Mouse (Mus musculus) intestine, embryonic 15.5 days (tissue): ENCODE measurements around the gene Srcin1. TPM values are rescaled to one million over a fixed set of nuclear protein-coding genes. Genes with fewer than 3 reads are reported as not detected.

Experiments used
- ATAC-seq: fragments of 200-750 bp; cut with Nextera tagmentation; 2 replicates; pipeline ENCODE4 v1.8.0; 2017; ENCODE audit warnings: moderate TSS enrichment, moderate library complexity
- H3K27ac ChIP-seq: fragments of 300-500 bp; sonication (generic); 2 replicates; pipeline ENCODE4 v1.5.1; 2015; ENCODE audit warnings: mild to moderate bottlenecking, inconsistent platforms
- H3K27me3 ChIP-seq: fragments of 300-500 bp; sonication (generic); replicated peaks from 2 replicates; pipeline ENCODE4 v1.6.1; 2015; ENCODE audit warnings: inconsistent platforms
- H3K36me3 ChIP-seq: fragments of 300-500 bp; sonication (generic); 2 replicates; pipeline ENCODE4 v1.6.1; 2015; ENCODE audit warnings: inconsistent platforms
- H3K4me1 ChIP-seq: fragments of 300-500 bp; sonication (generic); replicated peaks from 2 replicates; pipeline ENCODE4 v1.6.1; 2015; ENCODE audit warnings: inconsistent platforms
- H3K4me2 ChIP-seq: fragments of 300-500 bp; sonication (generic); replicated peaks from 2 replicates; pipeline ENCODE4 v1.6.1; 2015; ENCODE audit warnings: mild to moderate bottlenecking, inconsistent platforms
- H3K4me3 ChIP-seq: fragments of 300-500 bp; sonication (generic); replicated peaks from 2 replicates; pipeline ENCODE4 v1.5.1; 2015; ENCODE audit warnings: inconsistent platforms
- H3K9ac ChIP-seq: fragments of 300-500 bp; sonication (generic); 2 replicates; pipeline ENCODE4 v1.6.1; 2015; ENCODE audit warnings: inconsistent platforms
- H3K9me3 ChIP-seq: fragments of 300-500 bp; sonication (generic); 2 replicates; pipeline ENCODE4 v1.6.1; 2016; ENCODE audit warnings: inconsistent platforms
- WGBS: fragments of 180-500 bp; shearing (Covaris S2); methylation state at CpG from one replicate; pipeline ENCODE4 v1.1.7; 2015; 5-methylcytosine and 5-hydroxymethylcytosine counted together
- polyA plus RNA-seq: library from polyadenylated mRNA; unstranded; fragments of >200 nt; fragmentation: Nextera tagmentation; extraction: Ambion mirVana; gene quantifications from 2 replicates; pipeline ENCODE4 v1.2.1, GENCODE M21; 2015

The Srcin1 gene
- polyA plus RNA-seq, 1 experiment from 2014 or later, result 0.25 TPM

- Histone ChIP-seq H3K9ac (no peak overlapping the region), H3K9me3 (no peaks in the 10 kb centered on the region), H3K36me3 (no peaks in the 10 kb centered on the region), H3K27me3 (0 out of 2 replicates have a peak, but pooled peaks cover 4% of the 10 kb centered on the region), H3K27ac (no peak overlapping the region), H3K4me3 (no peak overlapping the region), H3K4me2 (no peak overlapping the region), H3K4me1 (no peaks in the 10 kb centered on the region)
- 26% methylated on average over 6 of the region's 6 CpGs for WGBS
- no peak for ATAC-seq
Observed at GRCm38 (mm10) chr11:97602223-97602622, 26.2 kb upstream of the Srcin1 start.

- Histone ChIP-seq H3K4me3 (no peak overlapping the region), H3K9me3 (no peaks in the 10 kb centered on the region), H3K27ac (no peak overlapping the region), H3K4me1 (no peaks in the 10 kb centered on the region), H3K27me3 (no peaks in the 10 kb centered on the region), H3K4me2 (no peak overlapping the region), H3K36me3 (no peaks in the 10 kb centered on the region), H3K9ac (no peak overlapping the region)
- ATAC-seq, result no peak
- 87% methylated on average over 8 of the region's 8 CpGs for WGBS
Observed at GRCm38 (mm10) chr11:97599104-97599503, 23.1 kb upstream of the Srcin1 start.

DNA sequence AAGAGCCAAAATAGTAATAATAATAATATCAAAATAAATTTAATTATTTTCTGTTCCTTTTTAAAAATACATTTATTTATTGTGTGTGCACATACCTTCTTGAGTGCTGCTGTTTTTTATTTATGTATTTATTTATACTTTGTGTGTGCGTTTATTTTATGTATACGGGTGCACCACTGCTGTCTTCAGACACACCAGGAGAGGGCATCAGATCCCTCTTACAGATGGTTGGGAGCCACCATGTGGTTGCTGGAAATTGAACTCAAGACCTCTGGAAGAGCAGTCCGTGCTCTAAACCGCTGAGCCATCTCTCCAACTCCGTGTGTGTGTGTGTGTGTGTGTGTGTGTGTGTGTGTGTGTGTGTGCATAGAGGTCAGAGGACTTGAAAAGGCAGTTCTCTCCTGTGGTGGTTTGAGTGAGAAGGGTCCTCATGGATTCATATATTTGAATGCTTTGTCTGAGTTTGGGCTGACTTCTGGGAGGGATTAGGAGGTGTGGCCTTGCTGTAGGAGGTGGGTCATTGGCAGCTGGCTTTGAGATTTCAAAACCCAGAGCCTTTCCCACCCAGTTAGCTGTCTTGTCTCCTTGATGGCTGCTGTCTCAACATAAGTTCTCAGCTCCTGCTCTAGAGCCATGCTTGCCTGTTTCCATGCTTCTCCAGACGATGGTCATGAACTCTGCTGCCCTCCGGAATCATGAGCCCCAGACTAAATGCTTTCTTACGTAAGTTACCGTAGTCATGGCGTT, 22.1 kb upstream of the Srcin1 start:
- no peaks in the 10 kb centered on the region for H3K4me1 ChIP-seq
- no peak overlapping the region for H3K9ac ChIP-seq
- H3K27ac ChIP-seq, result no peak overlapping the region
- ATAC-seq, result no peak
- H3K4me3 ChIP-seq, result no peak overlapping the region
- H3K4me2 ChIP-seq, result no peak overlapping the region
- no peaks in the 10 kb centered on the region for H3K36me3 ChIP-seq
- no peaks in the 10 kb centered on the region for H3K9me3 ChIP-seq
- no peaks in the 10 kb centered on the region for H3K27me3 ChIP-seq
- 71% methylated on average over 10 of the region's 10 CpGs for WGBS

DNA sequence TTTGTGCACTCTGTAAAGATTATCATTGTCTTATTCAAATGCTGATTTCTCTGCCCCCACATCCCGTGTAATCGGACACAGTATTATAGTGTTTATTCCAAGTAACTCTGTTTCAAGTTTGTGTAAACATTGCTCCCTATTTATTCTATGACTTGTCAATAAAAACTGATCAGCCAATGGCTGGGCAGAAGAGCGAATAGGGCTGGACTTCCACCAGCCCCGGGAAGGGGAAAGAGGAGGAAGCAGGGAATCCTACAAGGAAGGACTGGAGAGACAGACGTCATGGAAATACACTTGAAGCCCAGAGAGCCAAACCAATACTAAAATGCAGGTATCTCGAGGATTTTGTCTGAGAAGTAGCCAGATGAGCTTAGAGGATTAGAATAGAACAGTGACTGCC, 18.1 kb upstream of the Srcin1 start:
- H3K9me3 ChIP-seq, result no peaks in the 10 kb centered on the region
- no peak overlapping the region; the same call in 1 of the 2 replicates for H3K4me2 ChIP-seq
- H3K9ac ChIP-seq, result no peak overlapping the region
- H3K4me3 ChIP-seq, result no peak overlapping the region
- H3K4me1 ChIP-seq, result no peaks in the 10 kb centered on the region
- WGBS, result 37% methylated on average over 6 of the region's 6 CpGs
- no peak for ATAC-seq
- H3K27me3 ChIP-seq, result no peaks in the 10 kb centered on the region
- no peaks in the 10 kb centered on the region for H3K36me3 ChIP-seq
- H3K27ac ChIP-seq, result no peak overlapping the region

DNA sequence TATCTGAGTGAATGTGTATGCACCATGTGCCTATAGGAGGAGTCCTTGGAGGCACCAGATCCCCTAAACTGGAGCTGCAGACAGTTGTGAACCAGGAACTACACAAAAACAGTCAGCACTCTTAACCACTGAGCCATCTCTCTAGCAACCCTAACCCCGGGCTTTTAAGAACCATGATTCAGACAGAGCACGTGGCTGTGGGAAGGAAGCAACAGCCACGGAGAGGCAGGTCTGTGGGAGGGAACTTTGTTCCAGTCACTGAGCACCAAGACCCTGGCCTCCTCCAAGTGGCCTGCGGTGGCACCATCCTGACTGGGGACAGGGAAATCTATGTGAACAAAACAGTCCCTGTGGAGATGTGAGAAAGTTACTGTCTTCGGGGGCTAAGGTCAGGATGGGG, 15.9 kb upstream of the Srcin1 start:
- no peak overlapping the region for H3K4me2 ChIP-seq
- H3K4me3 ChIP-seq, result no peak overlapping the region
- no peaks in the 10 kb centered on the region for H3K9me3 ChIP-seq
- no peaks in the 10 kb centered on the region for H3K36me3 ChIP-seq
- 58% methylated on average over 5 of the region's 5 CpGs for WGBS
- ATAC-seq, result no peak
- no peak overlapping the region for H3K27ac ChIP-seq
- H3K27me3 ChIP-seq, result no peaks in the 10 kb centered on the region
- H3K4me1 ChIP-seq, result no peaks in the 10 kb centered on the region
- no peak overlapping the region for H3K9ac ChIP-seq

DNA sequence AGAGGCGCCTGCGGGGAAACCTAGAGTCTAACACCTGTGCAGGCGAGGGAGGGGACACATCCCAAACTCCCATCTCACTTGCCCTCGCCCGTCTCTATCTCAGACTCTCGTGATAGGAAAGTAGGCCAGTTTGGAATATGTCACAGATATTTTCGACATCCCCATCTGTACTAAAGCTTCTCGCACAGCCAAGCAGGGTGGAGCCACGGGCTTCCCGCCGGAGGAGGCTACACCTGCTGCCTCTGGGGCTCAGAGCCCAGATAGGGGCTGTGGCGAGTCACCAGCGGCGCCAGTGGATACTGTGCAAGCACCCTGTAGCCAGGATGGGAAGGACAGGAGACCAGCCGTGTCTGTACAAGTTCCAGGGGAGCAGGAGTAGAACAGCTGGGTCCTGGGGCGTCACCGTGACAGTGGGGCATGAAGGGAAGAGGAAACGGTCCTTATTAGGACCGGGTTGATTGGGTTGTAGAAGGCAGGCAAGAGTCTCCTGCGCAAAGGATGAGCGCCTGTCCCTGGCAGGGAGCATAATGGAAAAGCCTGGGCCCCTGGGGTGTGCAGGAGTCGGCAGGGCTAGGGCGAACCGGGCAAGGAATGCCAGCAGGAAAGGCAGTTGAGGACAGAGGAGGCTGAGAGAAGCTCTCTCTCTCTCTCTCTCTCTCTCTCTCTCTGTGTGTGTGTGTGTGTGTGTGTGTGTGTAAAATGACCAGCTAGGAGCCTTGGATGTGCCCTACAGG, 14.4 kb upstream of the Srcin1 start:
- 44% methylated on average over 24 of the region's 24 CpGs for WGBS
- ATAC-seq, result no peak

DNA sequence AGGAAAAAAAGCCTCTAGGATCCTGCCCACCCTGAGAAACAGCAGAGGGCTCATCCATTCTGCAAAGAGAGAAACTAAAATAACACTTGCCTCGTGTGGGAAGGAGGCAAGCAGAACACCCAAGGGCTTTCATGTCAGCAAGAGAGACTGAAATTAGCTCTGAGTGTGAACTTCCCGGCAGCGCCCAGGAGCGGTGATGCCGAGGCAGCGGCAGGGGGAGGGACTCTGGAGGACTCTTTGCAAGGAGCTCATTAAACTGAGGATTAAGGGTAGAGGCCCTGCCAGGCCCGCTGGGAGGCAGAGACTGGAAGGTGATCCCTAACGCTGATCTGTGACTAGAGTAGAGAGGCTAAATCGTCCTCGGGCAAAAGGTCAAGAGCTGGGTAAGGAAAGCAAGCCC, 13.2 kb upstream of the Srcin1 start:
- H3K36me3 ChIP-seq, result no peaks in the 10 kb centered on the region
- no peaks in the 10 kb centered on the region for H3K9me3 ChIP-seq
- H3K9ac ChIP-seq, result no peak overlapping the region
- no peak overlapping the region for H3K4me2 ChIP-seq
- no peaks in the 10 kb centered on the region for H3K27me3 ChIP-seq
- ATAC-seq, result no peak
- WGBS, result 13% methylated on average over 10 of the region's 10 CpGs
- no peaks in the 10 kb centered on the region for H3K4me1 ChIP-seq
- H3K4me3 ChIP-seq, result no peak overlapping the region
- no peak overlapping the region for H3K27ac ChIP-seq

More for the DNA sequence above, 14.4 kb upstream of the Srcin1 start:
- H3K27me3 ChIP-seq, result no peaks in the 10 kb centered on the region
- no peak overlapping the region for H3K27ac ChIP-seq
- no peak overlapping the region for H3K9ac ChIP-seq
- no peaks in the 10 kb centered on the region for H3K9me3 ChIP-seq
- no peak overlapping the region for H3K4me2 ChIP-seq
- no peaks in the 10 kb centered on the region for H3K4me1 ChIP-seq
- no peaks in the 10 kb centered on the region for H3K36me3 ChIP-seq
- no peak overlapping the region for H3K4me3 ChIP-seq

DNA sequence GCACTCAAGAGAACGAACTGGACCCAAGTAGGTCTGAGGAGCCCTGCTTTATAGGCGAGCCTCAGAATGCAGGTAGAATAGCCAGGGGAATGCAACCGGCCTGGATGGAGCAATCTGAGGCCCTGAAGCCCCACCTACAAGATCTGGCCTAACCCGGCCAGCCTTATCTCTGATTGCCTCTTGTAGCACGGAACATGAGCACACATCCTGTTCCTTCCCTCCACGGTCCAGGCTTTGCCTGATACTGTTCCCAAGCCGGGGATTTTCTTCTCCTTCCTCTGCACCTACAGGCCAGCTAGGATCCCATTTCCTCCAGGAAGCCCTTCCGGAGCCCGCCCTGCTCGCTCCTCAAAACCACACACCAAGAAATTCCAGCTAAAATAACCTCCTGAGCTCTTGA, 9.9 kb upstream of the Srcin1 start:
- ATAC-seq, result peak; percentile 93
- no peaks in the 10 kb centered on the region for H3K9me3 ChIP-seq
- H3K9ac ChIP-seq, result no peak overlapping the region
- no peak overlapping the region for H3K4me3 ChIP-seq
- no peaks in the 10 kb centered on the region for H3K4me1 ChIP-seq
- no peaks in the 10 kb centered on the region for H3K27me3 ChIP-seq
- no peak overlapping the region for H3K4me2 ChIP-seq
- 35% methylated on average over 10 of the region's 10 CpGs for WGBS
- no peaks in the 10 kb centered on the region for H3K36me3 ChIP-seq
- no peak overlapping the region for H3K27ac ChIP-seq

- Histone ChIP-seq H3K4me3 (no peak overlapping the region), H3K4me2 (no peak overlapping the region), H3K4me1 (no peaks in the 10 kb centered on the region), H3K27me3 (no peaks in the 10 kb centered on the region), H3K9me3 (no peaks in the 10 kb centered on the region), H3K36me3 (no peaks in the 10 kb centered on the region), H3K27ac (no peak overlapping the region), H3K9ac (no peak overlapping the region)
- 76% methylated on average over 7 of the region's 7 CpGs for WGBS
- ATAC-seq, result no peak
Observed at GRCm38 (mm10) chr11:97584476-97584875, 8.5 kb upstream of the Srcin1 start.

- Histone ChIP-seq H3K4me3 (no peak overlapping the region), H3K9me3 (no peaks in the 10 kb centered on the region), H3K27ac (no peak overlapping the region), H3K9ac (no peak overlapping the region), H3K4me2 (no peak overlapping the region), H3K27me3 (peaks cover 19% of the 10 kb centered on the region), H3K4me1 (peaks cover 17% of the 10 kb centered on the region; the same call in 1 of the 2 replicates), H3K36me3 (no peaks in the 10 kb centered on the region)
- 20% methylated on average over 10 of the region's 10 CpGs for WGBS
- ATAC-seq, result no peak
Observed at GRCm38 (mm10) chr11:97579088-97579857, 3.3 kb upstream of the Srcin1 start.

DNA sequence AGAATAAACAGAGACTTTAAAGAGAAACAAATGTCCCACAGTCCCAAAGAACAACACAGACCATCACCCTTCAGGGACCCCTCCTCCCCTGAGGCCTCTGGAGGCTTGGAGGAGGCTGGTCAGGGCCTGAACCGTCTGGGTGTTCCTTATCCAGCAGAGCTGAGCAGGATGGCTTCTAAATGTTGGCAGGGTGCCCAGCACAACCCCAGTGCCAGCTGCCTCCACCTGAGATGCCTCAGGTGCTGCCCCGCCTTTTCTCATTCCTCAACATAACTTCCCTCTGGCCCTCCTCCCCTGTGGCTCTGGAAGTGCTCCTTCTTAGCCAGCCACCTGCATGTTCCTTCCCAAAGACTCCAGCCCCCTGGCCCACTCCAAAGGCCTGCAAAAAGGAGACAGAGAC, 2.3 kb upstream of the Srcin1 start:
- Histone ChIP-seq H3K4me2 (no peak overlapping the region), H3K4me3 (no peak overlapping the region), H3K9me3 (no peaks in the 10 kb centered on the region), H3K4me1 (peaks cover 23% of the 10 kb centered on the region; the same call in 1 of the 2 replicates), H3K27me3 (peaks cover 29% of the 10 kb centered on the region), H3K27ac (no peak overlapping the region), H3K36me3 (no peaks in the 10 kb centered on the region), H3K9ac (no peak overlapping the region)
- 29% methylated on average over 2 of the region's 2 CpGs for WGBS
- no peak for ATAC-seq

DNA sequence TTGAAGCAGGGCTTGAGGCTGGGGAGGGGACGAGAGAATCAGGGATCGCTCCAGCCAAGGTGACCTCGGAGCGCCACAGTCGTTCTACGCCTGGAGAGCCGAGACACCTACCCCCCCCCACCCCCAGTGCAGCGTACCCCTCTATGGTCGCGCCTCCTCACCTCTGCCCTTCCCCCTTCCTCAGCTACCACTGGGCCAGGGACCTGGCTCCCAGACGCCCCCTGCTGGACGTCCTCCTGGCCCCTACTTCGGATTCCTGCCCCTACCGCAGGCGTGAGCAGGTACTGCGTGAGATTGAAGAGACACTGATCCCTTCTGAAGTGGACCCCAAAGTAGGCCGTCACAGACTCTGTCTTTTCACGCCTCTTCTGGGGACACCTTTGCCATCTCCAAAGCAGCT, 348 bp downstream of the Srcin1 start:
- ATAC-seq, result peak; percentile 73
- no peak overlapping the region for H3K27ac ChIP-seq

More for the DNA sequence above, 348 bp downstream of the Srcin1 start:
- Histone ChIP-seq H3K4me3 (peak overlapping the region; percentile 62), H3K4me1 (peaks cover 35% of the 10 kb centered on the region), H3K36me3 (no peaks in the 10 kb centered on the region), H3K9ac (peak overlapping the region; percentile 57), H3K4me2 (peak overlapping the region; percentile 100), H3K27me3 (peaks cover 54% of the 10 kb centered on the region), H3K9me3 (no peaks in the 10 kb centered on the region)
- under 1% methylated on average over 18 of the region's 18 CpGs for WGBS
